Mouse (Mus musculus): ENCODE results near the gene Lce1b. TPM values are rescaled to one million over a fixed set of nuclear protein-coding genes. Genes with fewer than 3 reads are reported as not detected.

Gene Lce1b
- total and polyA plus RNA-seq, 2 experiments from 2014 or later: not detected

DNA sequence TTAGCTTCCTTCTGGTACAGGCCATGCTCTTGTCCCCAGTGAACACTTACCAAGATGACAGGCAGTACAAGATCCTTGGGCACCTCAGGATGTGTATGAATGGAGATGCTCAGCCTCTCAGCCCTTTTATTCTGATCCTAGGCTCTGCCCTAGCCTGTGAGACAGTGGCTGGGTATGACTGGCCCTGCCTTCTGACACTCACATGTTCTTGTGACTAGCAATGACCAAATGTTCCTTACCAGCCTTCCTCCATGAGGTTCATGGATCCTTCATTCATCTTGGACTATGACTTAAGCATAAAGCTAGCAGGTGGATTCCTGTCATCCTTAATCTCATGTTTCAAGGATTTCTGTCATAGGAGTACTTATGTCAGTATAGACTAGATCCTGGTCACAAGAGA lies 13.5 kb upstream of the Lce1b start, which contains the start of gene Lce1a2:
Lce1a2 (minus strand) TSS at position 101 of the 400 bp plus-strand sequence.
- ATAC-seq (ENCODE audit: insufficient read depth, low read depth) (no peak), DNase-seq (ENCODE audit: low spot score) (no peak)
- H3K9me3 ChIP-seq (replicated peaks; ENCODE audit: control insufficient read depth, low read length): no peaks in the 10 kb centered on the region
- H3K4me2 ChIP-seq (ENCODE audit: low read depth, low read length): no peak within 1 kb of the TSS
- H3K27me3 ChIP-seq (ENCODE audit: control insufficient read depth, insufficient read depth, low read length): no peaks in the 10 kb centered on the region
- no peak within 1 kb of the TSS for H3K9ac ChIP-seq (replicated peaks; ENCODE audit: low read depth, low read length)
- no peak within 1 kb of the TSS for H3K27ac ChIP-seq (ENCODE audit: low read depth)
- TF ChIP-seq CTCF (IDR thresholded peaks at IDR 0.05; ENCODE audit: low read depth) (no peak), EP300 (IDR thresholded peaks at IDR 0.05; ENCODE audit: low read depth) (no peak)
- H3K4me1 ChIP-seq (ENCODE audit: control insufficient read depth, insufficient read depth): no peaks in the 10 kb centered on the region
- H3K36me3 ChIP-seq (replicated peaks; ENCODE audit: control insufficient read depth, insufficient read depth, low read length): no peaks in the 10 kb centered on the region
- no peak within 1 kb of the TSS for H3K4me3 ChIP-seq (ENCODE audit: low read depth, low read length)

DNA sequence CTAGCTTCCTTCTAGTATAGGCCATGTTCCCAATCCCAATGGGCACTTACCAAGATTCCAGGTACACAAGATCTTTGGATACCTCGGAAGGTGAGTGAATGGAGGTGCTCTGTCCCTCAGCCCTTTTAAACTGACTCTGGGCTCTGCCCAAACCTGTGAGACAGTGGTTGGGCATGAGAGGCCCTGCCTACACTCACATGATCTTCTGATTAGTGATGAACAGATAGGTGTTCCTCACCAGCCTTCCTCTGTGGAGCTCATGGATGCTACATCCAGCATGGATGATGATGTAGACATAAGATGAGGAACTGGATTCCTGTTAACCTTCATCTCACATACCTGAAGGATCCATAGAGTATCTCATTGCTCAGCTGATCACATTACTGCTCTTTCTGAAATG lies 8.5 kb downstream of the Lce1b start, which contains the start of gene Lce1a1:
Lce1a1 (minus strand) TSS at position 101 of the 400 bp plus-strand sequence.
- no peak within 1 kb of the TSS for H3K4me3 ChIP-seq (ENCODE audit: low read depth, low read length)
- ATAC-seq (ENCODE audit: insufficient read depth, low read depth): no peak
- 88% methylated on average over 1 of the region's 1 CpGs for WGBS
- H3K27ac ChIP-seq (ENCODE audit: low read depth): no peak within 1 kb of the TSS
- H3K4me1 ChIP-seq (ENCODE audit: control insufficient read depth, insufficient read depth): no peaks in the 10 kb centered on the region
- H3K9me3 ChIP-seq (replicated peaks; ENCODE audit: control insufficient read depth, low read length): no peaks in the 10 kb centered on the region
- no peak within 1 kb of the TSS for H3K4me2 ChIP-seq (ENCODE audit: low read depth, low read length)
- H3K9ac ChIP-seq (replicated peaks; ENCODE audit: low read depth, low read length): no peak within 1 kb of the TSS
- H3K27me3 ChIP-seq (ENCODE audit: control insufficient read depth, insufficient read depth, low read length): no peaks in the 10 kb centered on the region
- TF ChIP-seq CTCF (IDR thresholded peaks at IDR 0.05; ENCODE audit: low read depth) (no peak), EP300 (IDR thresholded peaks at IDR 0.05; ENCODE audit: low read depth) (no peak)
- DNase-seq (ENCODE audit: low spot score): no peak
- no peaks in the 10 kb centered on the region for H3K36me3 ChIP-seq (replicated peaks; ENCODE audit: control insufficient read depth, insufficient read depth, low read length)

DNA sequence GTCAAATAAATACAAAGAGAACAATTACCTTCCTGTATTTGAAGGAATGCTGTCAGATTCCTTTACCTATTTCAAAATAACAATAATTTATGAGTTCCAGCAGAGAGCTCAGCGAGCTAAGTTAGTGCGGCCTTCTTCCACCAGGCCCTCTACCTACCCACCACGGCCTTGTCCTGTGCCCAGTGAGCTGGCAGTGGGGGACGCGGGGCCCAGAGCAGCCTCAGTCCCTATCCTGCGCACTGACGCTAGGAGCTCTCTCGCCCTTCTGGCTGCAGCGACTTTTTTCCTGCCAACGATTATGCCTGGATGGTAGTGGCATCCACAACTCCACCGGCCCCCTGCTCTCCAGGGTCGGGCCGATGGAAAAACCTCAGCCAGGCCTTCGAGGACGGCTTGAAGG lies 16.9 kb downstream of the Lce1b start:
- DNase-seq (ENCODE audit: low spot score) (no peak), ATAC-seq (ENCODE audit: insufficient read depth, low read depth) (no peak)
- no peaks in the 10 kb centered on the region for H3K4me1 ChIP-seq (ENCODE audit: control insufficient read depth, insufficient read depth)
- no peak overlapping the region for H3K27ac ChIP-seq (ENCODE audit: low read depth)
- no peak for TF ChIP-seq CTCF (IDR thresholded peaks at IDR 0.05; ENCODE audit: low read depth)
- TF ChIP-seq EP300 (IDR thresholded peaks at IDR 0.05; ENCODE audit: low read depth): no peak
- H3K4me3 ChIP-seq (ENCODE audit: low read depth, low read length): no peak overlapping the region
- no peak overlapping the region for H3K9ac ChIP-seq (replicated peaks; ENCODE audit: low read depth, low read length)
- H3K27me3 ChIP-seq (ENCODE audit: control insufficient read depth, insufficient read depth, low read length): no peaks in the 10 kb centered on the region
- H3K36me3 ChIP-seq (replicated peaks; ENCODE audit: control insufficient read depth, insufficient read depth, low read length): no peaks in the 10 kb centered on the region
- no peak overlapping the region for H3K4me2 ChIP-seq (ENCODE audit: low read depth, low read length)
- H3K9me3 ChIP-seq (replicated peaks; ENCODE audit: control insufficient read depth, low read length): no peaks in the 10 kb centered on the region
- 88% methylated on average over 15 of the region's 15 CpGs for WGBS

- no peak for TF ChIP-seq EP300 (IDR thresholded peaks at IDR 0.05; ENCODE audit: low read depth)
- TF ChIP-seq CTCF (IDR thresholded peaks at IDR 0.05; ENCODE audit: low read depth): no peak
- Histone ChIP-seq H3K9ac (replicated peaks; ENCODE audit: low read depth, low read length) (no peak overlapping the region), H3K4me2 (ENCODE audit: low read depth, low read length) (no peak overlapping the region), H3K27me3 (ENCODE audit: control insufficient read depth, insufficient read depth, low read length) (no peaks in the 10 kb centered on the region), H3K27ac (ENCODE audit: low read depth) (no peak overlapping the region), H3K9me3 (replicated peaks; ENCODE audit: control insufficient read depth, low read length) (no peaks in the 10 kb centered on the region), H3K4me1 (ENCODE audit: control insufficient read depth, insufficient read depth) (no peaks in the 10 kb centered on the region), H3K4me3 (ENCODE audit: low read depth, low read length) (no peak overlapping the region), H3K36me3 (replicated peaks; ENCODE audit: control insufficient read depth, insufficient read depth, low read length) (no peaks in the 10 kb centered on the region)
- 79% methylated on average over 3 of the region's 3 CpGs for WGBS
- DNase-seq (ENCODE audit: low spot score): no peak
- no peak for ATAC-seq (ENCODE audit: insufficient read depth, low read depth)
These were observed 18.1 kb downstream of the Lce1b start for GRCm38 (mm10) chr3:92638653-92638991.

- Histone ChIP-seq H3K27me3 (ENCODE audit: control insufficient read depth, insufficient read depth, low read length) (no peaks in the 10 kb centered on the region), H3K9me3 (replicated peaks; ENCODE audit: control insufficient read depth, low read length) (no peaks in the 10 kb centered on the region), H3K4me3 (ENCODE audit: low read depth, low read length) (no peak overlapping the region), H3K9ac (replicated peaks; ENCODE audit: low read depth, low read length) (no peak overlapping the region), H3K36me3 (replicated peaks; ENCODE audit: control insufficient read depth, insufficient read depth, low read length) (no peaks in the 10 kb centered on the region), H3K27ac (ENCODE audit: low read depth) (no peak overlapping the region), H3K4me1 (ENCODE audit: control insufficient read depth, insufficient read depth) (no peaks in the 10 kb centered on the region), H3K4me2 (ENCODE audit: low read depth, low read length) (no peak overlapping the region)
- 60% methylated on average over 1 of the region's 1 CpGs for WGBS
- TF ChIP-seq EP300 (IDR thresholded peaks at IDR 0.05; ENCODE audit: low read depth): no peak
- TF ChIP-seq CTCF (IDR thresholded peaks at IDR 0.05; ENCODE audit: low read depth): no peak
- DNase-seq (ENCODE audit: low spot score): no peak
- ATAC-seq (ENCODE audit: insufficient read depth, low read depth): no peak
These were observed 18.7 kb downstream of the Lce1b start for GRCm38 (mm10) chr3:92637745-92638652.

All from heart, postnatal 0 days (tissue).